Mouse (Mus musculus) skeletal muscle tissue, postnatal 0 days (tissue): ENCODE results near the gene Gm26602. TPM values are rescaled to one million over a fixed set of nuclear protein-coding genes. Genes with fewer than 3 reads are reported as not detected.

ENCODE experiments used
- microRNA-seq, 2 experiments: library from miRNA; unstranded; fragments of <30 nt; microRNA quantifications; one replicate each; pipeline ENCODE4; 2016
- polyA plus RNA-seq: library from polyadenylated mRNA; unstranded; fragments of >200 nt; fragmentation: Nextera tagmentation; extraction: Ambion mirVana; gene quantifications from 2 replicates; pipeline ENCODE4 v1.2.1, GENCODE M21; 2015

The Gm26602 gene
- 15.9 TPM in 1 of 2 replicates, not detected in the other for polyA plus RNA-seq

DNA sequence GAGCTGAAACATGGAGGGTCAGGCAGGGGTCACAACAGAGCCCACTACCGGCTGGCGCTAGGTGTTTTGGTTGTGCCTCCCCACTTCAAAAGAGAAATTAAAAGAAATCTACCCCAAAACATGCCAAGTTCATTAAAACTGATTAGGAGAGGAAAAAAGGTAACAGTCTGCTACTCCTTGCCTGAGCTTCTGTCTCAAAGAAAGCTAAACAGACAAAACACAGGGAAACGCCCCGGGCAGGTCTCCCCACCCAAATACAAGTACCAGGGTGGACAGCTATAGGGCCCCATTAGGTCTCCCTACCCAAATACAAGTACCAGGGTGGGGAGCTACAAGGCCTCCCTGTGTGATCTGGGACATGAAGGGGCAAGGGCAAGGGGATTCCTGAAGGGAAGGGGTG, at the start of gene Gm26602:
TSS of gene Gm26602 (plus strand) at position 301 of the 400 bp plus-strand sequence.

DNA sequence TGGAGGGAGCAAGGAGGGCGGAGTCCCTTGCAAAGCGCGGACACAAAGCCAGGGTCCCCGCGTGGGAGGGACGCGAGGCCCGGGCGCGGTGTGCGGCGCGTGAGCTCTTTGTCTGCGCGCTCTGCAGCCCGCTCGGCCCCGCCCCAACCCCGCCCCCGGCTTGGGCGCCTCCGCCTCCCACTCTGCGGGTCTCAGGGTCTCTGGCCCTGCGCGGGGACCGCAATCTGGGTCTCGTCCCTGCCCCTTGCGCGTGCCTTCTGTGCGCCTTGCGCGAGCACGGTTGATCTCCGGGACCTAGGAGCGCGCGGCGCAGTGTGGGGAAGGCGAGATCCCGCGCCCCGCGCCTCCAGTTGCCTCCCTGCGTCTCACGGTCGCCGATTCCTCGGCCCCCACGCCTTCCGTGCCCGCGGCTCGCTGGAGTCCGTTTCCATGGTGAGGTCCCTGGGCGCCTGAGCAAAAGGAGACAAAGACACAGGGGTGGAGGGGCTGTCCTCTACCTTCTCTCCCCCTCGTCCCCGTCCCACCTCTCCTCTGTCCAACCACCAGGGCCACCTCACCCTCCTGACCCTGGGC, 36.3 kb upstream of the Gm26602 start, which contains the start of the genes Prtn3 and Plppr3:
TSS of gene Prtn3 (plus strand) at position 187 of the 573 bp plus-strand sequence.
TSS of gene Plppr3 (minus strand) at position 345 of the 573 bp plus-strand sequence.

DNA sequence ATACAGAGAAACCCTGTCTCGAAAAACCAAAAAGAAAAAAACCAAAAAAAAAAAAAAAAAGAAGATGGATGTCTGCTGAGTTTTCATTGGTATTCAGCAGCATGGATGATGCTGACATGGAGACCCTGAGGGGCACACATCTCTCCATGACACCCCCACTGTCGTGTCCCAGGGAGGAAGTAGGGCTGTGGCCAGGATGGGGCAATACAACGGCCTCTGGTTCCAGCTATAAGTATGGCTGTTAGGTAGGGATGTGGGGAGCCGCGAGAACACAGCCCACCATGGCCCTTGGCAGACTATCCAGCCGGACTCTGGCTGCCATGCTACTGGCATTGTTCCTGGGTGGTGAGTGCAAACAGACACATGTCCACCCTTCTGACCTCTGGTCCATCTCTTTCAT, 24.6 kb upstream of the Gm26602 start, which contains the start of gene Elane:
TSS of gene Elane (plus strand) at position 194 of the 400 bp plus-strand sequence.

DNA sequence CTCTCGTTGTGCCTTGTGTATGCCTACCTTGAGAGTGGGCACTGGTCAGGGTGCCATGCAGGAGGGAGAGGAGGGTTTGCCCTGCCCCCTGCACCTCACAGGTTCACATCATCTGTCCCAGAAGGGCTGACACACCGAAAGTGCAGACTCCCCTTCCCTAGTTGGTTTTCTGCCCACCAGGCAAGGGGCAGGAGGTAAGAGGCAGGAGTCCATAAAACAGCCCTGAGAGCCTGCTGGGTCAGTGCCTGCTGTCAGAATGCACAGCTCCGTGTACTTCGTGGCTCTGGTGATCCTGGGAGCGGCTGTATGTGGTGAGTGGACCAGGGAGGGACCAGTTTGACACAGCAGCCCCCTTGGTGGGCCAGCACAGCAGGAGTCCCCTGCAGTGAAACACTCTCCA, 20.0 kb upstream of the Gm26602 start, which contains the start of gene Cfd:
TSS of gene Cfd (plus strand) at position 184 of the 400 bp plus-strand sequence.

GRCm38 (mm10) chr10:79908167-79909091, 2.2 kb upstream of the Gm26602 start, which contains the start of gene Med16:
Med16 (minus strand) TSS chr10:79908923.

GRCm38 (mm10) chr10:79916808-79917531, 6.3 kb downstream of the Gm26602 start, which contains the start of gene Kiss1r:
Kiss1r (plus strand) TSS chr10:79916971.

DNA sequence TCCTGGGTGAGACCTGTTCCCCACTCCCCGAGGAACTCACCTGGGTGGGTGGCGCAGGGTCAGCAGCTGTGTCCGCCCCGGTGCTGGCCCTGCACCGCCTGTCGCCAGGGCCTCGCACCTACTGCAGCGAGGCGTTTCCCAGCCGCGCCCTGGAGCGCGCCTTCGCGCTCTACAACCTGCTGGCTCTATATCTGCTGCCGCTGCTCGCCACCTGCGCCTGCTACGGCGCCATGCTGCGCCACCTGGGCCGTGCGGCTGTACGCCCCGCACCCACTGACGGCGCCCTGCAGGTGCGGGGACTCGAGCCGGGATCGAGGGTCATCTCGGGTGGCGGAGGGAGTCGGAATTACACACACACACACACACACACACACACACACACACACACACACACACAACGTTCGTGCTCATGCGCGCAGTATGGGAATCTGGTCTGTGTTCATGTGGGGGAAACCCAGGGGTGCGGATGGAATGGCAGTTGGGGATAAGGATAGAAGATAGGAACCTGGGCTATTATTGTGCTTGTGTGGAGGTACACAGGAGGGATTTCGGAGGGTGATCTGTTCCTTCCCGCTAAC, 10.4 kb downstream of the Gm26602 start, which contains the start of gene R3hdm4:
TSS of gene R3hdm4 (minus strand) at position 251 of the 578 bp plus-strand sequence.

GRCm38 (mm10) chr10:79926491-79927323, 16.1 kb downstream of the Gm26602 start, which contains the start of gene Arid3a:
Arid3a (plus strand) TSS chr10:79927043.

DNA sequence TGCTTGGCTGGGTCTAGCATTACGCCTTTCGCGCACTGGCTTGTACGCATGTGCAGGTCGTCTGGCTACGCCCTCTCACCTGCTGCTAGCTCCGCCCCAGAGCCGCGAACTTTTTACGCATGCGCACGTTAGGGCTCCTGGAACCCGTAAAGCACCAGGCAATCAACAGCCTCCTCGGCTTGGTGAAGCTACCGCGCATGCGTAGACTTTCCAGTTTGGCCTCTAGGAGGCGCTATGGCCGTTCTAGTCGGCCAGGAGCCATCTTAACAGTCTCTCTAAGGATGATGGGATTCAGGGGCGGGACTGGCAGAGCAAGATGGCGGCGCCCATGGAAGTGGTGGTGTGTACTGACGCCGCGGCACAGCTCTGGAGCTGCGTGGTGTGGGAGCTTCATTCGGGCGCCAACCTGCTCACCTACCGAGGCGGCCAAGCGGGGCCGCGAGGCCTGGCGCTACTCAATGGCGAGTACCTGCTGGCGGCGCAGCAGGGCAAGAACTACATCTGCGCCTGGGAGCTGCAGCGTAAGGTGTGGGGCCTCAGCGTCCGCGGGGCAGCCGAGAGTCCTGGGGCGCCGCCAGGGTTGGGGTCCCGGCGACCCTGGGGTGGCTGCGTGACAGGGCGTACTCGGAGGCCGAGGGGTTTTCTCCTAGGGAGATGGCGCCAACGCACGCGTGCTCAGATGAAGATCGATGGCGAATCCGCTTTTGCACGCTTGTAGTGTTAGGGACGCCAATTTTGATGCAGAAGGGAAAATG, 49.4 kb downstream of the Gm26602 start, which contains the start of gene Wdr18:
TSS of gene Wdr18 (plus strand) at position 306 of the 755 bp plus-strand sequence.

Small RNA genes within 50 kb of the gene (microRNA-seq; reads per million reads assigned to microRNA genes)
- 0 to 0.30 reads per million in 2 experiments for gene Mir6910

Other genes starting within 250 kb of the Gm26602 start
- 0.77 and 1.5 TPM in 2 replicates for gene Madcam1, start 246.3 kb upstream of the Gm26602 start, polyA plus RNA-seq
- gene Tpgs1, start 241.5 kb upstream of the Gm26602 start, polyA plus RNA-seq, result 36.8 and 43.0 TPM in 2 replicates
- gene Cdc34, start 228.7 kb upstream of the Gm26602 start, polyA plus RNA-seq, result 329 and 340 TPM in 2 replicates
- gene Gzmm, start 221.8 kb upstream of the Gm26602 start, polyA plus RNA-seq, result 0.26 and 0.43 TPM in 2 replicates
- gene Bsg, start 206.4 kb upstream of the Gm26602 start, polyA plus RNA-seq, result 614 and 720 TPM in 2 replicates
- 0.04 and 0.10 TPM in 2 replicates for gene Hcn2, start 194.2 kb upstream of the Gm26602 start, polyA plus RNA-seq
- gene Polrmt, start 164.3 kb upstream of the Gm26602 start, polyA plus RNA-seq, result 22.6 and 26.4 TPM in 2 replicates
- gene Fgf22, start 155.8 kb upstream of the Gm26602 start, polyA plus RNA-seq, result 0.14 and 0.51 TPM in 2 replicates
- 58.3 and 61.0 TPM in 2 replicates for gene Rnf126, start 143.9 kb upstream of the Gm26602 start, polyA plus RNA-seq
- 3.3 and 3.8 TPM in 2 replicates for gene Fstl3, start 133.6 kb upstream of the Gm26602 start, polyA plus RNA-seq
- gene Prss57, start 119.9 kb upstream of the Gm26602 start, polyA plus RNA-seq, result not detected in 2 replicates
- 22.3 and 27.1 TPM in 2 replicates for gene Palm, start 117.3 kb upstream of the Gm26602 start, polyA plus RNA-seq
- gene Misp, start 89.9 kb upstream of the Gm26602 start, polyA plus RNA-seq, result not detected in 2 replicates
- gene Ptbp1, start 56.4 kb upstream of the Gm26602 start, polyA plus RNA-seq, result 49.8 and 68.7 TPM in 2 replicates
- gene Prtn3, start 36.4 kb upstream of the Gm26602 start, polyA plus RNA-seq, result 0.76 and 0.79 TPM in 2 replicates
- 1.9 TPM in 2 replicates for gene Plppr3, start 36.2 kb upstream of the Gm26602 start, polyA plus RNA-seq
- 0.24 and 1.7 TPM in 2 replicates for gene Elane, start 24.6 kb upstream of the Gm26602 start, polyA plus RNA-seq
- gene Cfd, start 20.0 kb upstream of the Gm26602 start, polyA plus RNA-seq, result 53.1 and 1,890 TPM in 2 replicates
- gene Med16, start 1.9 kb upstream of the Gm26602 start, polyA plus RNA-seq, result 22.4 and 23.7 TPM in 2 replicates
- gene Kiss1r, start 6.1 kb downstream of the Gm26602 start, polyA plus RNA-seq, result 0.36 and 0.54 TPM in 2 replicates
- gene R3hdm4, start 10.4 kb downstream of the Gm26602 start, polyA plus RNA-seq, result 89.9 and 90.5 TPM in 2 replicates
- gene Arid3a, start 16.2 kb downstream of the Gm26602 start, polyA plus RNA-seq, result 0.69 and 2.1 TPM in 2 replicates
- 55.1 and 61.1 TPM in 2 replicates for gene Wdr18, start 49.3 kb downstream of the Gm26602 start, polyA plus RNA-seq
- gene Grin3b, start 59.9 kb downstream of the Gm26602 start, polyA plus RNA-seq, result 0.32 and 0.43 TPM in 2 replicates
- gene Tmem259, start 73.5 kb downstream of the Gm26602 start, polyA plus RNA-seq, result 23.1 and 23.6 TPM in 2 replicates
- gene Cnn2, start 77.7 kb downstream of the Gm26602 start, polyA plus RNA-seq, result 44.5 and 55.3 TPM in 2 replicates
- gene Abca7, start 85.6 kb downstream of the Gm26602 start, polyA plus RNA-seq, result 1.5 TPM in 2 replicates
- gene Arhgap45, start 105.8 kb downstream of the Gm26602 start, polyA plus RNA-seq, result 2.7 and 4.2 TPM in 2 replicates
- 132 and 134 TPM in 2 replicates for gene Polr2e, start 128.9 kb downstream of the Gm26602 start, polyA plus RNA-seq
- 705 and 782 TPM in 2 replicates for gene Gpx4, start 136.3 kb downstream of the Gm26602 start, polyA plus RNA-seq
- gene Sbno2, start 194.7 kb downstream of the Gm26602 start, polyA plus RNA-seq, result 4.7 and 5.6 TPM in 2 replicates
- gene Stk11, start 204.9 kb downstream of the Gm26602 start, polyA plus RNA-seq, result 13.9 and 16.6 TPM in 2 replicates
- 1,084 and 1,218 TPM in 2 replicates for gene Atp5d, start 227.8 kb downstream of the Gm26602 start, polyA plus RNA-seq
- 0.37 and 0.73 TPM in 2 replicates for gene Cbarp, start 230.0 kb downstream of the Gm26602 start, polyA plus RNA-seq
- 6.1 and 8.5 TPM in 2 replicates for gene Midn, start 237.4 kb downstream of the Gm26602 start, polyA plus RNA-seq